Mouse (Mus musculus): Measurements from ENCODE around the gene Ppp3cb. TPM values are rescaled to one million over a fixed set of nuclear protein-coding genes. Genes with fewer than 3 reads are reported as not detected.
"Not testable (repeated sequence)": the region's sequence is repeated elsewhere in the genome, so short reads cannot be mapped to it uniquely, and the experiment has no call there.

Gene Ppp3cb
- 72.0 and 79.5 TPM in 2 replicates for polyA plus RNA-seq (2016; fragmentation: Nextera tagmentation; extraction: Ambion mirVana)

DNA sequence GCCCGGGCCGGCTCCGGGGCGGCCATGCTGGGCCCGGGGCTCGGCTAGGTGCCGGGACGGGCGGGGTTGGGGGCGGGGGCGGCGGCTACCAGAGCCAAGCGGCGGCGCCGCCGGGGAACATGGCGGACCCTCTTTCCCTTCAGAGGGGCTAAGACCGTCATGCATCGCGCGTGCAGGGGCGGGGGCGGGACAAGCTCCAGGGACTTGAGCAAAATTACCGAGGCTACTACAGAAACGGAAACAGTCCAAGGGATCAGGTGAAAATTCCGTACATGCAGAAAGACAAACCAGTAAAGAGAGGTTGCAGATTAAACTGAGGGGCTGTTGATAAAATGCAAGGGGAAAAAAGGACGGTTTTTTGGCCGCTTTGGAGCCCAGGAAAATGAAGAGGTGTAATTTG, at the start of gene Ppp3cb:
Ppp3cb (minus strand) TSS at position 159 of the 400 bp plus-strand sequence.
- Histone ChIP-seq H3K27me3 (no peaks in the 10 kb centered on the region), H3K4me2 (peak within 1 kb of the TSS; percentile 63), H3K36me3 (replicated peaks) (peaks cover 30% of the 10 kb centered on the region), H3K4me3 (replicated peaks) (peak within 1 kb of the TSS; percentile 96), H3K4me1 (peaks cover 15% of the 10 kb centered on the region), H3K9ac (peak within 1 kb of the TSS; percentile 98), H3K9me3 (no peaks in the 10 kb centered on the region), H3K27ac (peak within 1 kb of the TSS; percentile 99)
- WGBS, result under 1% methylated on average over 26 of the region's 29 CpGs
- peak; percentile 94 for ATAC-seq (ENCODE audit: low FRiP score)

DNA sequence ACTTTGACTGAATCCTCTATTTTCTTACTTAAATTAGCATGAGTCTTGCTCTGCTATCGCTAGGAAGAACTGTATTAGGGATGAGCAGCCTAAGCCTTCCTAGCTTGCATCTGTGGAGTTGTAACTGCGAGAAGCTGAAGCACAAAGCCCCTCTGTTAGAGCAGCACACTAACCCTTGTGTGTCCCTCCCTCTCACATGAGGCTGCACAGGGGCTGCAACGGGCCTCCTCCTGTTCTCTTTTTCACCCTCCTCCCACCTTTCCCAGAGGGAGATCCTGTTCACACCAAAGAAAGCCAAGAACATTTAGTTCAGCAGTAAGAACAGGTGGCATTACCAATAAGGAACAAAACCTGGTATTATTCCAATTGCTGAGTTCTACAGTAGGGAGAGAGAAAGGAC, 49.4 kb upstream of the Ppp3cb start:
- no peak overlapping the region for H3K4me2 ChIP-seq
- 0 out of 2 replicates have a peak overlapping the region, but pooled peaks have one; percentile 7 for H3K9ac ChIP-seq
- H3K4me1 ChIP-seq, result peaks cover 11% of the 10 kb centered on the region
- ATAC-seq (ENCODE audit: low FRiP score), result no peak
- H3K27me3 ChIP-seq, result no peaks in the 10 kb centered on the region
- H3K36me3 ChIP-seq (replicated peaks), result no peaks in the 10 kb centered on the region
- WGBS, result 12% methylated on average over 3 of the region's 3 CpGs
- 0 out of 2 replicates have a peak overlapping the region, but pooled peaks have one; percentile 31 for H3K27ac ChIP-seq
- H3K9me3 ChIP-seq, result no peaks in the 10 kb centered on the region
- H3K4me3 ChIP-seq (replicated peaks), result no peak overlapping the region

DNA sequence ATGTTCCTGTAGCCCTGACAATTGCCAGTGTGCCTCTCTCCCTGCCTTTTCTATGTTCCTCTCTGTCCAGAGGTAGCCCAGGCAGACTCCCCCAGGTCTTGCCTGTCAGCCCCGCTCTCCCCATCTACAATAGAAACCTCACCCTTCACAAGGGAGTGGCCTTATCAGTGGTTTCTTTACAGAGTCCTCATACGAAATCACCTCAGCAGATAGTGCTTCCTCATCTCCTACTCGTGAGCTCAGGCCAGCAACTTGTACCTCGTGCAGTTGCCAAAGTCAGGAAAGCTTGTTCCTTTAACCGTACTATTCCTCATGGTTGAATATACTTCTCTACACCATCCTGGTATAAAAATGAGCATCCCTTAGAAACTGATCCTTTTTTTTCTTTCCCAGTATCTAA, 41.1 kb upstream of the Ppp3cb start:
- no peaks in the 10 kb centered on the region for H3K9me3 ChIP-seq
- ATAC-seq (ENCODE audit: low FRiP score), result no peak
- WGBS, result 87% methylated on average over 5 of the region's 5 CpGs
- no peaks in the 10 kb centered on the region for H3K27me3 ChIP-seq
- H3K4me3 ChIP-seq (replicated peaks), result no peak overlapping the region
- no peak overlapping the region for H3K27ac ChIP-seq
- no peak overlapping the region for H3K4me2 ChIP-seq
- H3K4me1 ChIP-seq, result no peaks in the 10 kb centered on the region
- H3K9ac ChIP-seq, result no peak overlapping the region
- H3K36me3 ChIP-seq (replicated peaks), result peaks cover 27% of the 10 kb centered on the region

DNA sequence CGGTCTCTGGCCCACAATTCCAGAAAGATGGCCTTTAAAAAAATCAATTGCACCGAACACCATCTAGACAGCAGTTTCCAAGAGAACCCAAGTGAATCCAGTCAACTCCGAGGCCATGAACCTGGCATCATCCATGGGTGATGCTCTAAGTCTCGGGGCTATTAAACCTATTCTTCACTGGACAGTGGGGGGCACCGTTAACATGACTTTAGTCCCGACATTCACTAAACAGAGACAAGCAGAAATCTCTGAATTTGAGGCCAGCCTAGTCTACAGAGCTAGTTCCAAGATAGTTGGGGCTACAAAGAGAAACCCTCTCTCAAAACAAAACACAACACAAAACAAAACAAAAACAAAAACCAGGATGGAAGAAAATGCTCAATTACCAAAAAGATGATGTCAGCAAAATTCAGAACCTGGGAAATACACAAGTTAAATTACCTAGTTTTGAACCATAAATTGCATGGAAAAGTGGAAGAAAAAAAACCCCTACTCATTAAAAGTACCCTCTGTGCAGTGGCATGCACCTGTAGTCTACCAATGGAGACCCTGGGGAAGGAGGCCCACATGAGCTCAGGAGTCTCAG, 32.5 kb upstream of the Ppp3cb start:
- Histone ChIP-seq H3K9me3 (no peaks in the 10 kb centered on the region), H3K9ac (no peak overlapping the region), H3K36me3 (replicated peaks) (peaks cover 23% of the 10 kb centered on the region), H3K27ac (no peak overlapping the region), H3K27me3 (no peaks in the 10 kb centered on the region), H3K4me1 (no peaks in the 10 kb centered on the region), H3K4me3 (replicated peaks) (no peak overlapping the region), H3K4me2 (no peak overlapping the region)
- no peak for ATAC-seq (ENCODE audit: low FRiP score)
- WGBS, result 74% methylated on average over 6 of the region's 6 CpGs

DNA sequence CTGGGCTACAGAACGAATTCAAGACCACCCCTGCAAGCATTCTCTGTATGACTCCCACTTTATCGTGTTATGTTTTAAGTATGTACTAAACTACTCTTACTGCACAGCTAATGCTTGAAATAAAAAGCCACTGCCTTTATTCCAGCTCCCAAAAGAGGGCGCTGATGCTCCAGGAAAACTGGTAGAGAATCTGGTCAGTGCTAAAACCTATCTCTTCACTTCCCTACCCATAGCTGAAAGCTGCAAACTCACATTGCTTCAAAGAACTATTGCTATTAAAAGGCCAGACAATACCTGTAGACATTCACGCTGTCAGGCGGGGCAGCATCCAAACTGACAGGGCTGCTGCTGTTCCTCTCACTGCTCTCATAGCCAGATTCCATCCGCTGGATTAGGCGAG, 29.8 kb upstream of the Ppp3cb start:
- Histone ChIP-seq H3K4me2 (no peak overlapping the region), H3K9ac (no peak overlapping the region), H3K9me3 (no peaks in the 10 kb centered on the region), H3K36me3 (replicated peaks) (peaks cover 23% of the 10 kb centered on the region), H3K27ac (no peak overlapping the region), H3K27me3 (no peaks in the 10 kb centered on the region), H3K4me3 (replicated peaks) (no peak overlapping the region), H3K4me1 (no peaks in the 10 kb centered on the region)
- no peak for ATAC-seq (ENCODE audit: low FRiP score)
- WGBS, result 50% methylated on average over 7 of the region's 7 CpGs

DNA sequence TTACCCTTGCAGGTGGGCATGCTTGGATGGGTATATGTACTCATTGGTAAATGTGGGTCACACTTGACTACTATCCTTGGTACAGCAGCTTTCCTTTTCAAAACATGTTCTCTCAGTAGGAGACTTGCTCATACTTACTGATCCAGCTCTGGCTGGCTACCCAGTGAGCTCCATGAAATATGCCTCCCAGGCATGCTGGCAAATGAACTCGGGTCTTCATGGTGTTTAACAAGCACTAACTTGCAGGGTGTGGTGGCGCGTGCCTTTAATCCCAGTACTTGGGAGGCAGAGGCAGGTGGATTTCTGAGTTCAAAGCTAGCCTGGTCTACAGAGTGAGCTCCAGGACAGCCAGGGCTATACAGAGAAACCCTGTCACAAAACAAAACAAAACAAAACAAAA, 26.8 kb upstream of the Ppp3cb start:
- not testable (repeated sequence) for H3K9me3 ChIP-seq; H3K27ac ChIP-seq; H3K4me1 ChIP-seq; H3K9ac ChIP-seq; H3K27me3 ChIP-seq; H3K4me2 ChIP-seq; H3K4me3 ChIP-seq (replicated peaks); ATAC-seq (ENCODE audit: low FRiP score)
- peaks cover 47% of the 10 kb centered on the region for H3K36me3 ChIP-seq (replicated peaks)
- WGBS, result 87% methylated on average over 3 of the region's 3 CpGs

DNA sequence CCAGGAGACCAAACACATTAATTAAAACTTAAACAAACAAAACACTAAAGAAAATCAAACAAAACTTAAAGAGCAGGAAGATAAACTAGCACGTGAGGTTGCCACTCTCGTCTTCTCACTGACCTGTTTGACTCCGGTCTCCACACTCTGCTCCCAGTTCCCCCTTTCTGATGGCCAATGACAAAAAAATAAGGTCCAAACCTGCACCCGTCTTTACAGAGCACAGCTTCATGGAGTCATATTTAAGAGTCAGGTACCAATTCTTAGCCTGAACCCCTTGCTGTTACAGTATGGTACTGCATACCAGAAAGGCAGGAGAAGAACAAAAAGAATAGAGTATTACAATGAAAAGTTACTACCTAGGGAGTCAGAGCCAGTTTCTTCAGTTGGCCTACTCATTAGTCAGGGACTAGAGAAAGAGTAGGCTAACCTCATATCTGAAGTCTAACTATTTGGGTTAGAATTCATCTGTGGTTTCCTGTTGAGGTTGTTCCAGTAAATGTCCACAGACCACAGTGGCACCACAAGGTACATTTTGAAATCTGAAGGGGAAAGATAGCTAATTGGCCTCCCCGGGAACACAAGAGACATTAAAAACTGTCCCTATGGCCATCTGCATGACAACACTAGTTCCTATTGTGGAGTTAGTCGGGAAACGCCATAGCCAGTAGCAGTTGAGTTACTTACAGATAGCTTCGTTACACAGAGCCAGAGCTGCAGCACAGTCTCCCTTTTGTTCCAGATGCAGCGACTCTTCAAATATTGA, 19.1 kb upstream of the Ppp3cb start:
- Histone ChIP-seq H3K4me3 (replicated peaks) (no peak overlapping the region), H3K4me2 (no peak overlapping the region), H3K27me3 (no peaks in the 10 kb centered on the region), H3K9ac (no peak overlapping the region), H3K27ac (no peak overlapping the region), H3K4me1 (no peaks in the 10 kb centered on the region), H3K36me3 (replicated peaks) (peaks cover 65% of the 10 kb centered on the region), H3K9me3 (no peaks in the 10 kb centered on the region)
- 74% methylated on average over 9 of the region's 9 CpGs for WGBS
- no peak for ATAC-seq (ENCODE audit: low FRiP score)

DNA sequence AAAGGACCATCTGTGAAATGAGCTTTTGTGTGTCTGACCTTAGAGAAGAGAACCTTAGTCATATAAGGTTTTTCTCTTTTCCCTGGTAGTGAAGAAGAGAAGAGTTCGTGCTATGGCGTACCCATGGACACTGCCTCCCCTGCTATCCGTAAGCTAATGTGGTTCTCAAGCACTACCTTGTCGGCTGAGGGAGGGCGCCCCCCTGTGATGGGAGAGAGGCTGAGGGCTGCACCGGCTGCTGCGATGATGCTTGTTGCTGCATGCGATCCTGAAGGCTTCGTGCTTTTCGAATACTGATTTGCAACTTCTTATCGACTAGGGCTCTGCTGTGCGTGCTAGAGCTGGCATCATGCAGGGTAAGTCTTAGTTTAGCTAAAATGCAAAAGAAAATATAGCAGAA, 18.3 kb upstream of the Ppp3cb start:
- H3K27me3 ChIP-seq, result no peaks in the 10 kb centered on the region
- peaks cover 61% of the 10 kb centered on the region for H3K36me3 ChIP-seq (replicated peaks)
- H3K4me1 ChIP-seq, result no peaks in the 10 kb centered on the region
- H3K4me3 ChIP-seq (replicated peaks), result no peak overlapping the region
- no peaks in the 10 kb centered on the region for H3K9me3 ChIP-seq
- no peak overlapping the region for H3K9ac ChIP-seq
- no peak overlapping the region for H3K27ac ChIP-seq
- WGBS, result 76% methylated on average over 12 of the region's 12 CpGs
- H3K4me2 ChIP-seq, result no peak overlapping the region
- no peak for ATAC-seq (ENCODE audit: low FRiP score)

DNA sequence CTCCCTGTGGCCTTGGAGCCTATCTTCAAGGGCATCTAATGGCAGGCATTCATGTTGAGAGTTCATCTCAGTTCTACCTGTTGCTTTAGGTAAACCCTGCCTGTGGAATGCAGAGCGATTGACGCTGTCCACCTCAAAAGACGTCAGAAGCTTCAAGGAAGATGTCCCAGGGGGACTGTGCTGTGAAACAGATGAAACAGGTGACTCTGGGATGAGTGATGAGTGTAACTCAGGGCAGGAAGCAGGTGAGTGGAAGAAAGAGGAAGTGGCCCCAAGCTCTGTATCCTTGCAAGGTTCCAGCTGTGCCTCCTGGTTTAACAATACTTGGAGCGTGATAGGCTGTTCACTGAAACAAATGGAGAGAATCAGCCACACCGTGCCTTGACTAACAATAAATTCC, 15.5 kb upstream of the Ppp3cb start:
- no peak for ATAC-seq (ENCODE audit: low FRiP score)
- Histone ChIP-seq H3K27me3 (no peaks in the 10 kb centered on the region), H3K9me3 (0 out of 2 replicates have a peak, but pooled peaks cover 3% of the 10 kb centered on the region), H3K4me1 (no peaks in the 10 kb centered on the region), H3K4me3 (replicated peaks) (no peak overlapping the region), H3K9ac (no peak overlapping the region), H3K36me3 (replicated peaks) (peaks cover 57% of the 10 kb centered on the region), H3K4me2 (no peak overlapping the region), H3K27ac (no peak overlapping the region)
- WGBS, result 90% methylated on average over 5 of the region's 5 CpGs

DNA sequence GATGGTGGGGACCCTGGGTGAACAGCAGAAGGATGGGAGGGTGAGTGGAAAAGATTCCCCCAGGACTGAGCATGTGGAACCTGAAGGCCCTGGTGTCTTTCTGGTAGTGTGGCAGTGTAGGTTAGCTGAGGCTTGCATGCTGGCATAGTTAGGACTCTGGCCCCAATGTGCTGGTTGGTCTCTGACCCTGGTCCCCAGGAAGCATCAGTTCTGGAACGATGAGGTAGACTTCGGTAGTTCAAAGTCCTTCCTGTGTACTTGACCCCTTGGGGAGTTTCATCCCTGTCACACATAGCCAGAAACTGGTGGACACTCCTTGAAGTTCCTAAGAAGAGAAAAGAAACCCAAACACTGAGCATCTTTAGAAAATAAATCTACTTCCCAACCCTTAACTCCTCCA, 3.8 kb upstream of the Ppp3cb start:
- WGBS, result 86% methylated on average over 2 of the region's 2 CpGs
- Histone ChIP-seq H3K36me3 (replicated peaks) (peaks cover 48% of the 10 kb centered on the region), H3K4me1 (peaks cover 5% of the 10 kb centered on the region), H3K27ac (no peak overlapping the region), H3K4me3 (replicated peaks) (no peak overlapping the region), H3K4me2 (no peak overlapping the region), H3K27me3 (no peaks in the 10 kb centered on the region), H3K9me3 (no peaks in the 10 kb centered on the region), H3K9ac (no peak overlapping the region)
- no peak for ATAC-seq (ENCODE audit: low FRiP score)

DNA sequence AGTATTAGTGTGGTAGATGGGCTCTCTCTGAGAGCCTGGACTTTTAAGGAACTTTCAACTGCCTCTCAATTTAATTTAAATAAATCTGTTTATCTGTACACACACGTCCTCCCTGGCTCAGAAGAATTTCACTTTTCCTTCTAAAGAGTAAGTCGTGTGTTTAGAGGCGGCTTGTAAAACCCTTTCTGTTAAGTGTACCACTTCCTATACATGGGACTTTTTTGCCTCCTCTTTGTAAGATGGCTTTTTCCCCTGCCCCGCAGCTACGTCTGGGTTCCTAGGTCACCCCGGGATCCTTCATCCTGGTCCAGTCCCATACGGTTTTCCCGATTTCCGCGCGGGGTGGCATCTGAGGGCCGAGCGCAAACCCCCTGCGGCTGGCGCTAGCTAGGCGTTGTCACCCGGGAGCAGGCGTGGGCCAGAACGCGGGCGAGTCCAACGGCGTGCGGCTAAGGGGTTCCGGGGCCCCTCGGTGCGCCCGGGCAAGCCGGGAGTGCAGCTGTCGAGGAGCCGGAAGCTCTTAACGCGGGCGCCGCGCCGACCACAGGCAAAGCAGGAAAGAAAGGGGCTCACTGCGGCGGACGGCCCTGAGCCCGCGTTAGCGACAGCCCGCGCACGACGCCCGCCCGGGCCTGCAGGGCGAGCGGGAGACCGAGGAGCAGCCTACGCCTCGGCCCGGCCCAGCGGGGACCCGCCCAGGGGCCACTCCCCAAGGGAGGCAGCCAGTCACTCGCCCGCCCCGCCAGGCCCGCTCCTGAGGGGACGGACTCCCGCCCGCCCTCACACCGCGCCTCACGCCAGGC, 643 bp downstream of the Ppp3cb start:
- Histone ChIP-seq H3K36me3 (replicated peaks) (peaks cover 24% of the 10 kb centered on the region), H3K4me3 (replicated peaks) (peak overlapping the region; percentile 96), H3K27me3 (no peaks in the 10 kb centered on the region), H3K9ac (peak overlapping the region; percentile 98), H3K9me3 (no peaks in the 10 kb centered on the region), H3K27ac (peak overlapping the region; percentile 99), H3K4me1 (peaks cover 15% of the 10 kb centered on the region), H3K4me2 (peak overlapping the region; percentile 63)
- under 1% methylated on average over 61 of the region's 67 CpGs for WGBS
- ATAC-seq (ENCODE audit: low FRiP score), result peak; percentile 96
